Mouse (Mus musculus): ENCODE data around the gene Gm6899. TPM values are rescaled to one million over a fixed set of nuclear protein-coding genes. Genes with fewer than 3 reads are reported as not detected.

Gene Gm6899
- total RNA-seq, 2 experiments from 2014 or later: not detected

DNA sequence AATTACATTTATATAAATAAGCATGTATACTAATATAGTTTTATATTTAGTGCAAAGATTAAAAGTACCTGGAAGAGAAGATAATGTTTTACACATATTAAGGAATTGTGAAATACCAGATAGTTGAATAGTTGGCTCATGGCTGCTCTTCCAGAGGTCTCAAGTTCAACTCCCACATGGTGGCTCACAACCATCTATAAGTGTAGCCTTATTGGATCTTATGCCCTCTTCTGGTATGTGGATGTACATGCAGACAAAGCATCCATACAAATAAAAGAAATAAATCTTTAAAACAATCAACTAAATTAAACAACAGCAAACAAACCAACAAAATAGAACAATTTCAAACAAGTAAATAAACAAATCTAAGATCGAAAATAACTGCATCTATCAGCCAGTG, 49.1 kb downstream of the Gm6899 start:
- no peak for DNase-seq

Other genes with a start within 250 kb of the Gm6899 start
- 1 to 10 TPM; 4.4 to 7.6 TPM for gene Fancl, start 207.1 kb upstream of the Gm6899 start, total RNA-seq (2021)
- gene Vrk2, start 758 bp downstream of the Gm6899 start, total RNA-seq (2021): 10 to 100 TPM in 1 of 2 experiments, 1 to 10 TPM in 1; 8.3 to 11.0 TPM

Data from gastrocnemius, postnatal 10 days (tissue).